Mouse (Mus musculus): ENCODE measurements around the gene D430041D05Rik.

- TF ChIP-seq POLR2A (IDR thresholded peaks at IDR 0.05; ENCODE audit: borderline replicate concordance, low read depth, low read length): no peak
- no peak for TF ChIP-seq CTCF (IDR thresholded peaks at IDR 0.05; ENCODE audit: low read depth, low read length)
Observed at GRCm38 (mm10) chr2:104176166-104176978, 234.4 kb downstream of the D430041D05Rik start.
